Mouse (Mus musculus) erythroblast, embryonic 14.5 days (primary cell): ENCODE data around the gene Rasa2.
"Not testable (repeated sequence)": the region's sequence is repeated elsewhere in the genome, so short reads cannot be mapped to it uniquely, and the experiment has no call there.

Experiments
- GATA1 ChIP-seq: IDR thresholded peaks from 2 replicates; pipeline ENCODE4 v1.6.1; 2012; ENCODE audit warnings: low read length, inconsistent platforms, mixed read lengths
- TAL1 ChIP-seq: IDR thresholded peaks from 3 replicates; pipeline ENCODE4 v1.6.1; 2012; ENCODE audit warnings: low read length, inconsistent platforms, mixed read lengths

DNA sequence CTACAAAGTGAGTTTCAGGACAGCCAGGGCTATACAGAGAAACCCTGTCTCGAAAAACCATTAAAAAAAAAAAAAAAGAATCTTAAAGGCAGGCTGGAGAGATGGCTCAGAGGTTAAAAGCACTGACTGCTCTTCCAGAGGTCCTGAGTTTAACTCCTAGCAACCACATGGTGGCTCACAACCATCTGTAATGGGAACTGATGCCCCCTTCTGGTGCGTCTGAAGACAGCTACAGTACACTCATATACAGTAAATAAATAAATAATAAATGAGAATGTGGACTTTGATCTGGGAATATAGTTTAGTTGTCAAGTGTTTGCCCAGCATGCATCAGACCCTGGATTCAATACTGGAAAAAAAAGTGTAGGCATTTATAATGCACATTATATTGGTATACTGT is 109.8 kb downstream of the Rasa2 start:
- TF ChIP-seq GATA1, TAL1: not testable (repeated sequence)
